Mouse (Mus musculus) heart, embryonic 13.5 days (tissue): ENCODE results near the gene Jaml. TPM values are rescaled to one million over a fixed set of nuclear protein-coding genes. Genes with fewer than 3 reads are reported as not detected.

Source experiments
- ATAC-seq: fragments of 200-750 bp; cut with Nextera tagmentation; 2 replicates; pipeline ENCODE4 v1.8.0; 2017; ENCODE audit warnings: moderate TSS enrichment; ENCODE audit not compliant: insufficient number of reproducible peaks, low FRiP score, low TSS enrichment; ENCODE audit errors: extremely low read depth
- H3K27ac ChIP-seq: fragments of 300-500 bp; sonication (generic); replicated peaks from 2 replicates; pipeline ENCODE4 v1.5.1; 2015; ENCODE audit warnings: moderate library complexity, mild to moderate bottlenecking, inconsistent platforms
- H3K27me3 ChIP-seq: fragments of 300-500 bp; sonication (generic); replicated peaks from 2 replicates; pipeline ENCODE4 v1.6.1; 2015; ENCODE audit warnings: mild to moderate bottlenecking, inconsistent platforms
- H3K36me3 ChIP-seq: fragments of 300-500 bp; sonication (generic); 2 replicates; pipeline ENCODE4 v1.6.1; 2015; ENCODE audit warnings: mild to moderate bottlenecking, inconsistent platforms
- H3K4me1 ChIP-seq: fragments of 300-500 bp; sonication (generic); 2 replicates; pipeline ENCODE4 v1.6.1; 2015; ENCODE audit warnings: inconsistent platforms
- H3K4me2 ChIP-seq: fragments of 300-500 bp; sonication (generic); 2 replicates; pipeline ENCODE4 v1.6.1; 2015; ENCODE audit warnings: inconsistent platforms, mild to moderate bottlenecking, moderate library complexity
- H3K4me3 ChIP-seq: fragments of 300-500 bp; sonication (generic); 2 replicates; pipeline ENCODE4 v1.5.1; 2015; ENCODE audit warnings: moderate library complexity, mild to moderate bottlenecking, inconsistent platforms
- H3K9ac ChIP-seq: fragments of 300-500 bp; sonication (generic); 2 replicates; pipeline ENCODE4 v1.6.1; 2015; ENCODE audit warnings: inconsistent platforms, mild to moderate bottlenecking, moderate library complexity
- H3K9me3 ChIP-seq: fragments of 300-500 bp; sonication (generic); 2 replicates; pipeline ENCODE4 v1.6.1; 2016; ENCODE audit warnings: inconsistent platforms
- WGBS: fragments of 180-500 bp; shearing (Covaris S2); methylation state at CpG from one replicate; pipeline ENCODE4 v1.1.7; 2015; ENCODE audit warnings: mixed read lengths; 5-methylcytosine and 5-hydroxymethylcytosine counted together
- polyA plus RNA-seq: library from polyadenylated mRNA; unstranded; fragments of >200 nt; fragmentation: Nextera tagmentation; extraction: Ambion mirVana; gene quantifications from 2 replicates; pipeline ENCODE4 v1.2.1, GENCODE M21; 2015

Gene Jaml
- polyA plus RNA-seq, 1 experiment from 2014 or later, result 0.17 TPM

- H3K4me2 ChIP-seq, result no peak overlapping the region
- no peaks in the 10 kb centered on the region for H3K9me3 ChIP-seq
- H3K4me3 ChIP-seq, result no peak overlapping the region
- H3K27me3 ChIP-seq, result peaks cover 69% of the 10 kb centered on the region
- no peaks in the 10 kb centered on the region for H3K36me3 ChIP-seq
- no peak overlapping the region for H3K27ac ChIP-seq
- no peak overlapping the region for H3K9ac ChIP-seq
- ATAC-seq, result no peak
- WGBS, result 21% methylated on average over 4 of the region's 4 CpGs
- no peaks in the 10 kb centered on the region for H3K4me1 ChIP-seq
Observed at GRCm38 (mm10) chr9:45048511-45048910, 30.5 kb upstream of the Jaml start.

- no peak overlapping the region for H3K9ac ChIP-seq
- no peaks in the 10 kb centered on the region for H3K9me3 ChIP-seq
- H3K27me3 ChIP-seq, result peaks cover 68% of the 10 kb centered on the region
- H3K4me1 ChIP-seq, result no peaks in the 10 kb centered on the region
- 67% methylated on average over 1 of the region's 1 CpGs for WGBS
- no peak overlapping the region for H3K4me3 ChIP-seq
- no peak for ATAC-seq
- no peaks in the 10 kb centered on the region for H3K36me3 ChIP-seq
- H3K27ac ChIP-seq, result no peak overlapping the region
- no peak overlapping the region for H3K4me2 ChIP-seq
Observed at GRCm38 (mm10) chr9:45049731-45050130, 29.3 kb upstream of the Jaml start.

DNA sequence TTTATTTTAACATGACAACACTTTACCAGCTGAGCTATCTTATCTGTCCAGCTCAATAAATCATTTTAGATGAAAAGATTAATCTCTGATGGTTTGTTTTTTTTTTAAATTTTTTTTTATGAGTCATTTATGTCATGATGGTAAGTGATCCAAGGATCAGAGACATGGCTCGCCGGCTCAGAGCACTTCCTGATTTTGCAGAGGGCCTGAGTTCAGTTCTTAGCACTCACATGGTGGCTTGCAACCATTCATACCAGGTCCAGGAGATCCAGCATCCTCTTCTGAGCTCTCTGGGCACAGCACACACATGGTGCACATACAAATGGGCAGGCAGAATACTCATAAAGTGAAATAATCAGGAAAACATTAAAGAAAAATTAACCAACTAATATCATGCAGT lies 28.7 kb upstream of the Jaml start:
- WGBS, result 85% methylated on average over 2 of the region's 2 CpGs
- Histone ChIP-seq H3K36me3 (no peaks in the 10 kb centered on the region), H3K27ac (no peak overlapping the region), H3K9ac (no peak overlapping the region), H3K4me1 (no peaks in the 10 kb centered on the region), H3K27me3 (peaks cover 62% of the 10 kb centered on the region), H3K4me3 (no peak overlapping the region), H3K9me3 (no peaks in the 10 kb centered on the region), H3K4me2 (no peak overlapping the region)
- no peak for ATAC-seq

DNA sequence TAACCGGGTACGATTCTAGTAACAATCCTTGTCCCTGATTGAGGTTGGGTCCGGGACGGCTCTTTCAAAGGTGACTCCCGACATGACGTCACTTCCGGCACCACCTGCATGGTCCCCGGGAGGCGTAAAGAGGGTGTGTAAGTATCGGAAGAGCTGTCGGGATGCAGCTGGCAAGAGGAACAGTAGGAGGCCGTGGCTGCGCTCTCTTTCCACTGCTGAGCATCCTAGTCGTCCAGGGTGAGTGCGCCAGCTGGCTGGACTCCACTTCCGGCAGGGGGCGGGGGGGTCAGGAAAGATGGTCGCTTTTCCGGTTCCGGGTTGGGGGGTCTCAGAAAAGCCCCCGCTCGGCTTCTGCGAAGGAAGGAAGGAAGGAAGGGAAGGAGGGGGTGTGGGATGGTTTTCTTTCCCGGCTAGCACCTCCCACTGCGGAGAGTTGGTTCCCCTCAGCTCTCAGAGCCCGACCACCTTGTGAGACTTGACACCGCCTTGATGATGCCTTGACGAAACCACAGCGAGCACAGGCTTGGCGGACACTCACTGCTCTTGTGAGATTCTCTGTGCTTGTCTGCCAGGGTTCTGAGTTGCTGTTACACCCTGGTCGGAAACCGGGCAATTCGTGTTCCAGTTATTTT lies 23.8 kb upstream of the Jaml start, which contains the start of gene Mpzl3:
Mpzl3 (plus strand) TSS at position 105 of the 632 bp plus-strand sequence.
- peak within 1 kb of the TSS; percentile 76 for H3K4me3 ChIP-seq
- peaks cover 78% of the 10 kb centered on the region for H3K27me3 ChIP-seq
- peak within 1 kb of the TSS; percentile 79 for H3K9ac ChIP-seq
- no peaks in the 10 kb centered on the region for H3K9me3 ChIP-seq
- H3K4me1 ChIP-seq, result no peaks in the 10 kb centered on the region
- no peaks in the 10 kb centered on the region for H3K36me3 ChIP-seq
- under 1% methylated on average over 33 of the region's 33 CpGs for WGBS
- H3K4me2 ChIP-seq, result peak within 1 kb of the TSS; percentile 78
- H3K27ac ChIP-seq, result peak within 1 kb of the TSS; percentile 92
- no peak; the same call in 1 of the 2 replicates for ATAC-seq

- Histone ChIP-seq H3K36me3 (no peaks in the 10 kb centered on the region), H3K4me3 (no peak overlapping the region), H3K27me3 (peaks cover 72% of the 10 kb centered on the region), H3K27ac (no peak overlapping the region), H3K4me2 (no peak overlapping the region), H3K4me1 (no peaks in the 10 kb centered on the region), H3K9ac (no peak overlapping the region), H3K9me3 (no peaks in the 10 kb centered on the region)
- ATAC-seq, result no peak
- 37% methylated on average over 5 of the region's 5 CpGs for WGBS
Observed at GRCm38 (mm10) chr9:45058304-45058940, 20.6 kb upstream of the Jaml start.

- Histone ChIP-seq H3K27me3 (peaks cover 60% of the 10 kb centered on the region), H3K9me3 (no peaks in the 10 kb centered on the region), H3K4me2 (no peak overlapping the region), H3K27ac (no peak overlapping the region), H3K4me3 (no peak overlapping the region), H3K4me1 (no peaks in the 10 kb centered on the region), H3K9ac (no peak overlapping the region), H3K36me3 (no peaks in the 10 kb centered on the region)
- ATAC-seq, result no peak
- 41% methylated on average over 7 of the region's 7 CpGs for WGBS
Observed at GRCm38 (mm10) chr9:45060151-45060550, 18.8 kb upstream of the Jaml start.

DNA sequence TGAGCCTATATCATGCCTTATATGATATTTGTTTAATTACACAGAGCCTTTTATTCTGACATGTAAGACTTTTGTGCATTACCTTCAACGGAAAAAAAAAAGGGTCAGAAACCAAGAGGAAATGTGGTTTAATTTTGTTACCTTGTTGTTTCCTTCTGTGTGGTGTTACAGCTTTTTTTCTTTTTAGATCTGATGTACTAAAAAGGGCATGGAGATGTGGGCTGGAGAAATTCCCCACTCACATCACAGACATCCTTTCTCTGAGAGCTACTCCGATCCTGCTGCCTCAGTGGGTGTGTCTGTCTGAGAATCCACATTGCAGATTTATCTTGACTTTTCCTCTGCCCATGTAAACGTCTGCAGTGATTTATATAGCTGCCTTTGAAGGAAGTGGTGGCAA lies 16.3 kb upstream of the Jaml start:
- WGBS, result 45% methylated on average over 3 of the region's 3 CpGs
- Histone ChIP-seq H3K4me3 (no peak overlapping the region), H3K36me3 (no peaks in the 10 kb centered on the region), H3K9ac (no peak overlapping the region), H3K4me2 (no peak overlapping the region), H3K9me3 (no peaks in the 10 kb centered on the region), H3K4me1 (no peaks in the 10 kb centered on the region), H3K27ac (no peak overlapping the region), H3K27me3 (peaks cover 43% of the 10 kb centered on the region)
- no peak for ATAC-seq

GRCm38 (mm10) chr9:45064421-45064820 lies 14.6 kb upstream of the Jaml start:
- Histone ChIP-seq H3K9ac (no peak overlapping the region), H3K4me3 (no peak overlapping the region), H3K9me3 (no peaks in the 10 kb centered on the region), H3K4me2 (no peak overlapping the region), H3K27ac (no peak overlapping the region), H3K36me3 (no peaks in the 10 kb centered on the region), H3K4me1 (no peaks in the 10 kb centered on the region), H3K27me3 (peaks cover 25% of the 10 kb centered on the region)
- ATAC-seq, result no peak
- 66% methylated on average over 6 of the region's 6 CpGs for WGBS

- Histone ChIP-seq H3K4me3 (no peak overlapping the region), H3K4me2 (no peak overlapping the region), H3K27ac (no peak overlapping the region), H3K9me3 (no peaks in the 10 kb centered on the region), H3K9ac (no peak overlapping the region), H3K27me3 (peaks cover 4% of the 10 kb centered on the region), H3K4me1 (no peaks in the 10 kb centered on the region), H3K36me3 (no peaks in the 10 kb centered on the region)
- ATAC-seq, result no peak
- 69% methylated on average over 4 of the region's 4 CpGs for WGBS
Observed at GRCm38 (mm10) chr9:45066735-45067134, 12.2 kb upstream of the Jaml start.

DNA sequence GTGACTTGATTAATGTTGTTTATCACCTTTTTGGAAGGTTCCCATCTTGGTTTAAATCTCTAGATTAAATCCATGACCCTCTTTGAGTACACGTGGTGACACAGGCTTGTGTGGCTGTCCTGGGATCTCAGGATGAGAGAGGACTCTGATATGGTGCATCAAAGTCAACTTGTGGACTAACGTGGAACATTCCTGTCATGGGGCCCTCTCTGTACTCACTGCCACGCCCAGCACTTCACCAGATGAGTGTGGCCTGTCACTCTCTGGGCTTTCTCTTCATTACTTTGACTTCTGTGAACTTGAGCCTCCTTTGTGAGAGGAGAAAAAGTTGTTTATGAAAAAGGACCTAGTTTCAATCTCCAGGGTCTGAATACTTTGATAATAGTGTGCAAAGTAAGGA lies 7.2 kb upstream of the Jaml start:
- H3K4me2 ChIP-seq, result no peak overlapping the region
- no peaks in the 10 kb centered on the region for H3K9me3 ChIP-seq
- H3K36me3 ChIP-seq, result no peaks in the 10 kb centered on the region
- no peak overlapping the region for H3K4me3 ChIP-seq
- H3K9ac ChIP-seq, result no peak overlapping the region
- ATAC-seq, result no peak
- H3K27ac ChIP-seq, result no peak overlapping the region
- WGBS, result 25% methylated on average over 3 of the region's 3 CpGs
- H3K27me3 ChIP-seq, result peaks cover 4% of the 10 kb centered on the region; the same call in 1 of the 2 replicates
- H3K4me1 ChIP-seq, result no peaks in the 10 kb centered on the region

GRCm38 (mm10) chr9:45077859-45078258 lies 1.1 kb upstream of the Jaml start:
- peaks cover 37% of the 10 kb centered on the region for H3K27me3 ChIP-seq
- H3K4me3 ChIP-seq, result no peak overlapping the region
- H3K9ac ChIP-seq, result no peak overlapping the region
- H3K27ac ChIP-seq, result no peak overlapping the region
- no peak overlapping the region for H3K4me2 ChIP-seq
- ATAC-seq, result no peak
- no peaks in the 10 kb centered on the region for H3K36me3 ChIP-seq
- H3K4me1 ChIP-seq, result no peaks in the 10 kb centered on the region
- H3K9me3 ChIP-seq, result no peaks in the 10 kb centered on the region
- 48% methylated on average over 3 of the region's 3 CpGs for WGBS

GRCm38 (mm10) chr9:45083132-45083531 lies 4.1 kb downstream of the Jaml start:
- WGBS, result 80% methylated on average over 3 of the region's 3 CpGs
- Histone ChIP-seq H3K4me2 (no peak overlapping the region), H3K4me3 (no peak overlapping the region), H3K36me3 (no peaks in the 10 kb centered on the region), H3K9me3 (no peaks in the 10 kb centered on the region), H3K27ac (no peak overlapping the region), H3K4me1 (no peaks in the 10 kb centered on the region), H3K9ac (no peak overlapping the region), H3K27me3 (peaks cover 49% of the 10 kb centered on the region)
- no peak for ATAC-seq
